Mouse (Mus musculus) layer of hippocampus, adult 2 months (tissue): ENCODE measurements around the gene Olfr281. TPM values are rescaled to one million over a fixed set of nuclear protein-coding genes. Genes with fewer than 3 reads are reported as not detected.
A peak's percentile ranks its signal among the peaks of the same experiment; 100 is the strongest.
"Not testable (repeated sequence)": the region's sequence is repeated elsewhere in the genome, so short reads cannot be mapped to it uniquely, and the experiment has no call there.

Experiments
- DNase-seq, 2 experiments: peaks; one replicate each; pipeline ENCODE4 v3.0.0; 2022; ENCODE audit warnings: low spot score in 2 of 2
- H3K27ac ChIP-seq: fragments of 200-600 bp; 2 replicates; pipeline ENCODE4 v1.8.1; 2022
- H3K4me3 ChIP-seq: fragments of 200-600 bp; 2 replicates; pipeline ENCODE4 v1.8.1; 2022; ENCODE audit warnings: mild to moderate bottlenecking
- CTCF ChIP-seq: fragments of 200-600 bp; conservative IDR thresholded peaks from 2 replicates; pipeline ENCODE4 v1.8.1; 2022; ENCODE audit warnings: antibody characterized with exemption, mild to moderate bottlenecking, moderate library complexity
- long read RNA-seq, 2 experiments: library from polyadenylated mRNA; stranded (forward); transcript quantifications; one replicate each; pipeline ENCODE4 v2.0.0; 2021; ENCODE audit warnings: borderline mapping rate in 2 of 2
- total RNA-seq, 2 experiments: library from RNA; stranded (reverse); gene quantifications; 2 replicates each; pipeline ENCODE4 v1.2.3; 2021

The Olfr281 gene
- not detected for total RNA-seq
- long read RNA-seq, experiment 1, result 0 reads
- long read RNA-seq, experiment 2, result 0 reads

DNA sequence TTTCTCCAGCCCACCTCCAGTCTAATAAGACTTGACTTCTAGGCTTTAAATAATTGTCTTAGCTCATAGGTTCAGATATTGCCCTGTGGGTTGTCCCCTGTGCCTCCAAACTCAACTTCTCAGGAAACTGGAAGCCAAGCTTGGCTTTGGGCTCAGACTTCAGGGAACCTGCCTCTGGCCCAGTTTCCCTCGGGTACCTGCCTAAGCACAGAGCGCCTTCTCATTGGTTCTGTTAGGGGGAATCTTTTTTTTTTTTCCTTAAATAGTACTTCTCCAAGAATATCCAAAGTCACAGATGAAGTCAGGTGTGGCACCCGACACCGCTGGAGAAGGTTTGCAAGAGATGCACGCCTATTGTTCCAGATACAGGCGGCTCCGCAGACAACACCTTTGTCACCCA, at the start of gene Olfr281:
Olfr281 (plus strand) TSS at position 301 of the 400 bp plus-strand sequence.
- no peak for TF ChIP-seq CTCF
- Histone ChIP-seq H3K4me3 (no peak within 1 kb of the TSS), H3K27ac (no peak within 1 kb of the TSS)
- DNase-seq, result no peak

DNA sequence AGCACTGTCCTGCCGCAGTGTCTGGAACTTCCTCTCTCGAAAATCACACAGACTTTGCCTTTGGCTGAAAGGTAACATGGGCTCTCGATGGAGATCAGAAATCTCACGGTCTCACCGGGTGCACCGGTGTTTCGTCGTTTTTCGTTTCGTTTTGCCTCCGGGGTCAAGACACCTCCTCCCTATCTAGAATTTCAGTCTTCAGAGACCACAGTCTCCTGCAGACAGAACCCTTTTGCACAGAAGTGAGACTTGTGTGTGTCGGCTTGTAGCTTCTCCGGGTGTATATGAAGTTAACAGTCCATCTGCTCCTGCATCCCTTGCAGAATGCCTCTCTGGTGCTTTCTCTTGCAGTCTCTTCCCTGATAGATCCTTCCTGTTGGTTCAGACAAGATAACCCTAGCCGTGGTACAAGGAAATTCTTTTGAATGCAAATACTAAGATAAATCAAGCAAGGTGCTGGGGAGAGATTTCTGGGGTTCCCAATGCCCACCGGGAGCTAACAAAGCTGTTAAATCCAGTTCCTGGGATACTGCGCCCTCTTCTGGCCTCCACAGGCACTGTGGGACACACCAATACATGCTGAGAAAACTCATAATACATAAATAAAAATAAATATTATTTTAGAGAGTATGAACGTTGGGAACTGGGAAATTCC, 43.9 kb upstream of the Olfr281 start:
- Histone ChIP-seq H3K27ac (no peak overlapping the region), H3K4me3 (no peak overlapping the region)
- peak in 1 of 2 experiments; percentile 20 for DNase-seq
- peak; percentile 69 for TF ChIP-seq CTCF

DNA sequence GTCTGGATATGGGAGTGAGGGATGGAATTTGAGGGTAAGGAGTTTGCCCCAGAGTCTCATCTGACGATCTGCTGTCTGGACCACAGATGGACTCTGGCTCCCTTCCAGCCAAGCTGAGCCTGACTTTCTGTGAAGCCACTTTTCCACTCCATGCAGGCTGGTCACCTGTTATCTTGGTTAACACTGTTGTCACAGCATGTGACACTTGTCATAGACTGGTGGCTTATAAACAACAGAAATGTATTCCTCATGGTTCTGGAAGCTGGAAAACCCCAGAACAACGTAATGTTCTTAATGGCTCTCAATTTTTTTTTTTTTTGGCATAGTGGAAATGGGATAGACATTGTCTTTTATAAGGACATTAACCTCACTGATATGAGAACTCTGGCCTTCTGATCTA, 42.8 kb upstream of the Olfr281 start:
- Histone ChIP-seq H3K27ac (no peak overlapping the region), H3K4me3 (no peak overlapping the region)
- no peak for DNase-seq
- TF ChIP-seq CTCF, result no peak

DNA sequence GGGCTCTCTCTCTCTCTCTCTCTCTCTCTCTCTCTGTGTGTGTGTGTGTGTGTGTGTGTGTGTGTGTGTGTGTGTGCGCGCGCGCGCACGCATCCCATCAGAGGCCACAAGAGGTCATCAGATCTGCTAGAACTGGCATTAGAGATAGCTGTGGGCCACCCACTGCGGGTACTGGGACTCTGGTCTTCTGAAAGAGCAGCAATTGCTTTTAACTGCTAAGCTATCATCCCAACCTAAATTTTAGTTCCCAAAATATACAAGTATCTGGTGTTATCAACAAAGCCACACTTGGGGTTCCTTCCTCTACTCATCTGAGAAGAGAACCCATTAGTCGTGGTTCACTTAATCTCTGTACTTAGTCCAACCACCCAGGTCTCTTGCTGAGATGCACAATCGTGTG, 42.1 kb upstream of the Olfr281 start:
- DNase-seq, result no peak
- Histone ChIP-seq H3K27ac (no peak overlapping the region), H3K4me3 (no peak overlapping the region)
- no peak for TF ChIP-seq CTCF

DNA sequence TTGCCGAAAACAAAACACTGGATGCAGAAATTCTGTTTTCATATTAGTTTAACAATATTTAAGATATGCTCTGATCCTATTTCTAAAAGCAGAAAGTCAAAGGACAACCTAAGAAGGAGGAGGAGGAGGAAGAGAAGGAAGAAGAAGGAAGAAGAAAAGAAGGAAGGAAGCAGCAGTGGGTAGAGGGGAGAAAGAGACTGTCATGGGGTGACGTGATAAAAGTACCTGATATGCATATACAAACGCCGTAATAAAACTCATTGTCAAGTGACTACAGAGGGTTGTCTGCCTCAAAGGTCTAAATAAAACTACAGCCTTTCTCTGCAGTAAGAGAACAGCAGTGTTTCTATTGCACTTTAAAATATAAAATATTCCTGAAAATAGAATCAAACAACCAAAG, 36.4 kb upstream of the Olfr281 start:
- no peak for DNase-seq
- H3K4me3 ChIP-seq, result no peak overlapping the region
- no peak overlapping the region for H3K27ac ChIP-seq
- TF ChIP-seq CTCF, result no peak

DNA sequence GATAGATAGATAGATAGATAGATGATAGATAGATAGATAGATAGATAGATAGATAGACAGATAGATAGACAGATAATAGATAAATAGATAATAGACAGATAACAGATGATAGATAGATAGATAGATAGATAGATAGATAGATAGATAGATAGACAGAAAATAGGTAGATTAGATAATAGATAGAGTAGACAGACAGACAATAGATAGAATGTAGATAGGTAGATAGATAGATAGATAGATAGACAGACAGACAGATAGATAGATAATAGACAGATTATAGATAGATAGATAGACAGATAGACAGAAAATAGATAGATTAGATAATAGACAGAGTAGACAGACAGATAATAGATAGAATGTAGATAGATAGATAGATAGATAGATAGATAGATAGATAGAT, 35.6 kb upstream of the Olfr281 start:
- not testable (repeated sequence) for H3K27ac ChIP-seq, H3K4me3 ChIP-seq, DNase-seq

DNA sequence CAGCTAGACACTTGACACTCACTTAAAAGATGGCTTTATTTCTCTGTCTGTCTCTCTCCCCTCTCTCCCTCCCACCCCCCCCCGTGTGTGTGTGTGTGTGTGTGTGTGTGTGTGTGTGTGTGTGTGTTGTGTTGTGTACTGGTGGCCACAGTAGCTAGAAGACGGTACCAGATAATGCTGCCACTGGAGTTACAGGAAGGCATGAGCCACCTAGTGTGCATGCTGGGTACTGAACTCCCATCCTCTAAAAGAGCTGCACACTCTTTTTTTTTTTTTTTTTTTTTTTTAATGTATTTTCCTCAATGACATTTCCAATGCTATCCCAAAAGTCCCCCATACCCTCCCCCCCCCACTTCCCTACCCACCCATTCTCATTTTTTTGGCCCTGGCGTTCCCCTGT, 35.1 kb upstream of the Olfr281 start:
- H3K27ac ChIP-seq, DNase-seq, H3K4me3 ChIP-seq: not testable (repeated sequence)
- TF ChIP-seq CTCF, result peak; percentile 29; the same call in 1 of the 2 replicates

DNA sequence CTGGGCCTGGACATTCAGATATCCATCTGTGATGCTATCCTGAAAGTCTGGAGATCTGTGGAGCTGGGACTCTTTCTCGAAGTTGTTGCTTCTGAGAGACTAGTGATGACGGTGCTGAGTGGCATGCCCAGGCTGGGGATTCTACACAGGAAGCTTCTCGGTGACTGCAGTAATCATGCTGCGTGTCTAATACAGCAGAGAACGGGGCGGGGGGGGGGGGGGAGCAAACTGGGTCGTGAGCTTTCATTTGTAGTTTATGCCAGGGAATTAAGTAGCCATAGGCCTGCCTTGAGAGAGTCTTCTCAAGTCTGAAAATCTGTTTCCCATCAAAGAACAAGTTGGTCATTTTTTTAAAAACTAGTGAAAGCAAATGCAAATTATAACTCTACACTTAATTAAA, 34.3 kb upstream of the Olfr281 start:
- DNase-seq, result no peak
- Histone ChIP-seq H3K27ac (no peak overlapping the region), H3K4me3 (no peak overlapping the region)
- no peak for TF ChIP-seq CTCF

DNA sequence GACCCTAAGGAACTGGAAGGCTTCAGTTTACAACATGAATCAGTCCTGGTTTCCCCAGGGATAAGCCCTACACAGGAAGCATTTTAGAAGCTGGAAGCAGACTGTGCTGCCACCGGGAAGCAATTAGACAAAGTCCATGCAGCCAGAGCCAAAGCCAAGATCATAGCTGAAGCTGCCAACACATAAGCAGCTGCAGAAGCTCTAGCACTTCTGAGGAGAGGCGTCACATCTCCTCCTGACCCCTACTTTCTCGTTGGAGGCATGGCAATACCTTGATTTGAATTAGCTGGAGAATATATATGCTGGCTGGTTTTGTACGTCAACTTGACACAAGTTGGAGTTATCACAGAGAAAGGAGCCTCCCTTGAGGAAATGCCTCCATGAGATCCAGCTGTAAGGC, 31.5 kb upstream of the Olfr281 start:
- H3K27ac ChIP-seq, result no peak overlapping the region
- TF ChIP-seq CTCF, result no peak
- DNase-seq, result no peak
- H3K4me3 ChIP-seq, result no peak overlapping the region

DNA sequence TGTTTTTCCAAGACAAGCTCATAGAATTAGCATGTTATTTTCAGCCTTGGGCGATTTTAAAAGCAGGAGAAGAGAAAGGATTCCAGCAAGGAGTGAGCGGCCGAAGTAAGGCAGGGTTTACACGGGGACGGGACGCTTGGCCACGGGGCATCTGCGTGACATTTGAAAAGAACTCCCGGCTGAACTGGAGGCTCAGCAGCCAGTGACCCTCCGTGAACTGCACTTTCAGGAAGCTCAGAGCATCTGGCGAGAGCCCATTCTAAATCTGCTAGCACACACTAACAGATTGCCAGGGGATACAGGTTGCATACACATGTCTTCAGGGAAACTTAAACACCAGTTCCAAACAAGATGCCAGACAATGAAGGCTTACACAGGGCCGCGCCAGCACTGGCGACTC, 28.1 kb upstream of the Olfr281 start:
- DNase-seq, result no peak
- no peak for TF ChIP-seq CTCF
- H3K4me3 ChIP-seq, result no peak overlapping the region
- H3K27ac ChIP-seq, result no peak overlapping the region

DNA sequence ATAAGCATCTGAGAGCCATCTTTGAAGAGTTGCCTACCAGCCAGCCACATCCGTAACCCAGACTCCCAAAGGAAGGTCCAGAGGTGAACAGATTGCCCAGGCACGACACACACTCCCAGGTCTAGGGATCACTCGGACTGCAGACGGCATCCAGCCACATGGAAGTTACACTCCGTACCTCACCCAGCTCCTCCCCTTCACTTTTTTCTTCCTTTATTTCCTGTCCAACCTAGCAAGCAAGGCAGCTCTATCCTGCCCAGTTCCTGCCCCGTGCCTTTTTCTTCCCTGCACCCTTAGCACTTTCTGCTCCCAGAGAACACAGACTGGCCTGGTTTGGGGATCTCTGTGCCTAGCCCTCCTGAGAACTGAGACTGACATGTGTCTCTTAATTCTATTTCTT, 27.6 kb upstream of the Olfr281 start:
- H3K27ac ChIP-seq, result no peak overlapping the region
- no peak overlapping the region for H3K4me3 ChIP-seq
- no peak for TF ChIP-seq CTCF
- no peak for DNase-seq

DNA sequence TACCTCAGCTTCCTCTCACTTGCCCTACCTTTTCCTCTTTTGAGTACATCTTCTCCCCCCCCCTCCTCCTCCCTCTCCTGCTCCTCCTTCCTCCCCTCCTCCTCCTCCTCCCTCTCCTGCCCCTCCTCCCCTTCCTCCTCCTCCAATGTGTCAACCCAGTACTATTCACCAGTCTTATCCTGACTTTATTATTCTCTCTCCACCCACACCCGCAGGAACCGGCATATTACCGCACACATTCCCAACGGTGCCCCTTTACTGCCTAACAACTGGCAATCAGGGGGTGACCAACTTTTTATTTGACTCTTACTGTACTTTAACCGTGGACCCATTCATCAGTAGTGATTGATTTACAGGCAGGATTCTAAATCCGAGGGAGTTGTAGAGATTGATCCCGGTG, 27.2 kb upstream of the Olfr281 start:
- Histone ChIP-seq H3K4me3 (no peak overlapping the region), H3K27ac (no peak overlapping the region)
- no peak for TF ChIP-seq CTCF
- no peak for DNase-seq

DNA sequence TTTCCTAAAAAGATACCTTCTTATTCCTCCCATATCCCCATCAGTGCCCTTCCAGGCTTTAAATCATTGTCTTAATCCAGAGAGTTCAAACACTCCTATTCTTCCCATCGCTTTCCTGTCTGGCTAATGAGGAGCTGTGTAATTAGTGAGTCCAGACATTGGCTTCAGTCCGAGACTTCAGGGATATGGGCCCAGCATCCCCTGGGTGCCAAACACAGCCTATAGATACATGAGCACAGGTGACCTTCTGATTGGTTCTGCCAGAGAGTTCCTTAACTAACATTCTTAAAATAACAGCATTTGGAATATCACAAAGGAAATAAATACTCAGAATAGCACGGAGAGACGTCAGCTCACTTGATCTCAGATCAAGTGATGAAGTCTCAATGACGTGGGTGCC, 21.5 kb upstream of the Olfr281 start, which contains the start of gene Olfr282:
Olfr282 (plus strand) TSS at position 301 of the 400 bp plus-strand sequence.
- not testable (repeated sequence) for H3K27ac ChIP-seq, H3K4me3 ChIP-seq, DNase-seq

DNA sequence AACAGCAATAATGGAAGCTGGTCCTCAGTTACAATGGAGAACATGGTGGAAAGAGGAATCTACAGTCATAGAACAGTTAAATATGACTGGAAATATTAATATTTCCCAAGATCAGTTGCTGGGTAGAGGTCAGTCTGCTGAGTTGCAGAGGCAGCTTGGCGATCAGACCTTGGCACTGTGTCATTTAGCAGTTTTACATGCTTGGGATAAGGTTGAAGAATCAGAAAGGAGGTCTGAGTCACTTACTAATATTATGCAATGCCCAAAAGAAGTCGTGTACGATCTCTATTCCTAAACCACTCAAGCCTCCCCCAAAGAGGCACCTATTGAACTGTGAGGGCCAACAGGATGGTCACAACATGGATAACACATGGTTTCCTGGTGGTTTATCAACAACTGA, 7.8 kb upstream of the Olfr281 start:
- no peak for TF ChIP-seq CTCF
- DNase-seq, result no peak
- Histone ChIP-seq H3K4me3 (no peak overlapping the region), H3K27ac (no peak overlapping the region)
